Mouse (Mus musculus) small intestine, adult 2 months (tissue): ENCODE data around the gene Arntl2.

Experiments
- CTCF ChIP-seq: fragments of 200-500 bp; IDR thresholded peaks from 2 replicates; pipeline ENCODE4 v1.5.1; 2012; ENCODE audit warnings: low read depth, mild to moderate bottlenecking, control low read depth, inconsistent platforms, low read length, moderate library complexity, mixed read lengths; ENCODE audit not compliant: insufficient replicate concordance, insufficient read length; ENCODE audit errors: extremely low read depth
- POLR2A ChIP-seq: fragments of 200-500 bp; IDR thresholded peaks from 2 replicates; pipeline ENCODE4 v1.6.1; 2012; ENCODE audit warnings: low read depth, mild to moderate bottlenecking, control low read depth, inconsistent platforms, low read length, moderate library complexity

DNA sequence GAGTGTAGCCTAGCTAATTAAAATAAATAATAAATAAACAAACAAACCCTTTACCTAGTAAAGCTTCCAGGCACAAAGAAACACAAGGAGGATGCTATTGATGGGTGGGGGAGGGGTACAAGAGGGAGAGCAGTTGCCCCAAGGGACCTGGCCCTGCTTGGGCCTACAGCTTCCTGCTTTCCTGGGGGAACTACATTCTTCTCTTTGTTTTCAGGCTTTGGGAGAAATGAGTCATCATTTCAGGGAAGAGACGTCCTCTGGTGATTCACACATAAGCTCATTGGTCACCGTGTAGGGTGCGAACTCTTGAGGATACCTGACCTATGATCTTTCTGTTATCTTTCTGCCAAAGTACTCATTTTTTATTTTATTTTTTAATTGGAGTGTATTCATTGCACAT, 2.3 kb upstream of the Arntl2 start:
- TF ChIP-seq POLR2A (no peak), CTCF (no peak)
